Mouse (Mus musculus) kidney, adult 9 months (tissue): ENCODE results near the gene Gm3476.
A peak's percentile ranks its signal among the peaks of the same experiment; 100 is the strongest.
"Not testable (repeated sequence)": the region's sequence is repeated elsewhere in the genome, so short reads cannot be mapped to it uniquely, and the experiment has no call there.

Experiments used
- DNase-seq: peaks from one replicate; pipeline ENCODE4 v3.0.0; 2022

Gene Gm3476

DNA sequence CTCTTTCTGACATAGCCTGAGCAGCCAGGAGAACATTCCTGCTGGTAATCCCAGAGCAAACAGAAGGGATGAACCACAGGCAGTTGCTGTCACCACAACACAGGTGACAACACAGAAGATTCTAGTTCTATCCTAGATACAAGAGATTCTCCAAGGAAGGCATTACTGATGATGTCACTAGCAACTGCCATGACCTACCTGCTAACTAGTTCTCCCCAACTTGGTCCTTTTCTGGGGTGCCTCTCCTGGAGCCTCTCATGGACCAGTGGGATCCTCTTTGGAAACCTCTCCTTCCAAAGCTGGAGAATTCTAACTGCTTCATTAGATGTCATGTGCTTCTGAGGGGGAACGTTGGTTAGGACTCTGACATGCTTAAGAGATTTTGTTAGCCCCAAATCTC, at the start of gene Gm3476:
Gm3476 (minus strand) TSS at position 101 of the 400 bp plus-strand sequence.
- DNase-seq = not testable (repeated sequence)

DNA sequence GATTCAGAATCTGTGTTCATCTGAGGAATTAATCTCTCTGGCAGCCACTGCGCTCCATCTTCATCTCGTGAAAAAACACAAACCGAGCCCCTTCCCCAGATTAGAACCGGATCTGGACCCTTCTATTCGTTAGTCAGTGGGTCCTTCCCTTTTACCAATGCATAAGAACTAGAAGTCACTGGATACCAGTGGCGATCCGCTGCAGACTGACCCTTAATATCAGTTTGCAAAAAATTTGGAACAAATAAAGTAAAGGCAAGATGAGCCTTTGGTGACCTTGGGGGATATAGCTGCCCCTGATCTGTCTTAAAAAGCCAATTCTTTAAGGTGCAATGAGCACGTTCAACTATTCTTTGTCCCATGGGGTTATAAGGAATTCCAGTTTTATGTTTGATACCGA, 37.9 kb upstream of the Gm3476 start:
- DNase-seq = not testable (repeated sequence)

DNA sequence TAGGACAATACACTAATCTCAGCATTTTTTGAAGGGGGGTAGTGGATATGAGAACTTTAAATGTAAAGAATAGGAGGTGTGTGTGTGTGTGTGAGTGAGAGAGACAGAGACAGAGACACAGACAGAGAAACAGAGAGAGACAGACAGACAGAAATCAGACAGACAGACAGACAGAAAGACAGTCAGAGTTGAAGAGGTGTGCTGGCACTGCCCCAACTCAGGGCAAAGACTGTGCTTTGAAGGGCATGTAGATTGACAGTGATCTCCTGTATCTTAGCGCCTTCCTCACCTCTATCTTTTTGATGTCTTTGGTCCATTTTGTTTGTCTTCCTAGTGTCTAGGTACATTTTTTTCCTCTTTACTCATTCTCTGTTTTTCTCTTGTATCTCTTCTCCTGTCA, 35.5 kb upstream of the Gm3476 start:
- not testable (repeated sequence) for DNase-seq

DNA sequence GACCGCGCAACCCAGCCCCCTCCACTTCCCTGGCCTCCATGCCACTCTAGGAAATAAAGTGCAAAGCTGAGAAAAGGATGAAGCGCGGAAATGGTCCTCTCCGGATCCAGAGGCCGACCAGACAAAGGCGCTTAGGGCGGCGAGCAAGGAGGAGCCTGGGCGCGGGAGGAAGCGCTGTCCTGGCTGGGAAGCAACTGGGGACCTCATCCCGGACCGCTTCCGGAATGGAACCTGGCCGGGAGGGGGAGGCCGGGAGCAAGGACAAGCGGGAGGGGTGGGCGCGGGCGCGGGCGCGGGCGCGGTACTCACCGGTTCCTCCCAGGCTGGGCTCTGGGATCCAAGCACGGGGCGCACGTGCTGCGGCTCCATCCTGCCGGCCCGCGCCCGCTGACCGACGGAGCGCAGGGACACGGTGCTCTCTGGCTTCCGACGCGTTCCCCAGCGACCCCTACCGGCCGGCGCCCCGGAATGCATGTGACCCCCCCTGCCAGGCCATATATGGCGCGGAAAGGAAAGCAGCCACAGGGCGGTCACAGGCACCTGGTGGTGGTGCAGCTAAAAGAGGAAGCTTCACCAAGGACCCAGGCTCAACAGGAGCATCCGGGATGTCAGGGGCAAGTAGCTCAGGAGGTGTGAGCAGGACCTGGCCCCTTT, 17.2 kb downstream of the Gm3476 start, which contains the start of gene Gm3468:
Gm3468 (minus strand) TSS at position 394 of the 654 bp plus-strand sequence.
- peak; percentile 30 for DNase-seq

DNA sequence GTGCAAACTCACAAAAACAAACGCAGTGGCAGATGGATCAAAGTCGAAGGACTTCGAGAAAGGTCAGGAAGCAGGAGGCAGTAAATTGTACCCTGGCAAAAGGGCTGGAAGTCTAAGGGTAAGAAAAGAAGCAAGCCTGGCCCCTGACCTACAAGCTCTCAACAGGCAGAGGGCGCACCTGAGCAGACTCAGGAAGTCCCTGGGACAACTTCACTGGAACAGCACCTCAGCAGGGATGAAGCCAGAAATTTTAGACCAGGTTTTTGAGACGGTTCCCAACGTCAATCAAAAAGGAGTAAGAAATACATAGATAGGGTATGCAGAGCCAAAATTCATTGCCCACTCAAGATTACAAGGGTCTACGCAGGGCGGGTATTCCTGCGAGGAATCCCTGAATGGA, 18.1 kb downstream of the Gm3476 start:
- DNase-seq = peak; percentile 10

DNA sequence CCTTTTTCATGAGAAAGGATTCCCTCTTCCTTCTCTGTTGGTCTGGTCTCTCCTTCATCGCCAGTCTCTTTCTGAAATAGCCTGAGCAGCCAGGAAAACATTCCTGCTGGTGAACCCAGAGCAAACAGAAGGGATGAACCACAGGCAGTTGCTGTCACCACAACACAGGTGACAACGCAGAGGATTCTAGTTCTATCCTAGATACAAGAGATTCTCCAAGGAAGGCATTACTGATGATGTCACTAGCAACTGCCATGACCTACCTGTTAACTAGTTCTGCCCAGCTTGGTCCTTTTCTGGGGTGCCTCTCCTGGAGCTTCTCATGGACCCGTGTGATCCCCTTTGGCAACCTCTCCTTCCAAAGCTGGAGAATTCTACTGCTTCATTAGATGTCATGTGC, 31.8 kb downstream of the Gm3476 start, which contains the start of gene Gm8206:
Gm8206 (minus strand) TSS at position 101 of the 400 bp plus-strand sequence.
- not testable (repeated sequence) for DNase-seq

DNA sequence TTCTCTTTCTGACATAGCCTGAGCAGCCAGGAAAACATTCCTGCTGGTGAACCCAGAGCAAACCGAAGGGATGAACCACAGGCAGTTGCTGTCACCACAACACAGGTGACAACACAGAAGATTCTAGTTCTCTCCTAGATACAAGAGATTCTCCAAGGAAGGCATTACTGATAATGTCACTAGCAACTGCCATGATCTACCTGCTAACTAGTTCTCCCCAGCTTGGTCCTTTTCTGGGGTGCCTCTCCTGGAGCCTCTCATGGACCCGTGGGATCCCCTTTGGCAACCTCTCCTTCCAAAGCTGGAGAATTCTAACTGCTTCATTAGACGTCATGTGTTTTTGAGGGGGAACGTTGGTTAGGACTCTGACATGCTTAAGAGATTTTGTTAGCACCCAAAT, 67.4 kb downstream of the Gm3476 start, which contains the start of gene Gm6337:
Gm6337 (minus strand) TSS at position 101 of the 400 bp plus-strand sequence.
- DNase-seq = not testable (repeated sequence)
